Mouse (Mus musculus) adipocyte (in vitro differentiated cells): Measurements from ENCODE around the gene Dspp.

Experiments used
- DNase-seq: peaks from one replicate; pipeline ENCODE4 v3.0.0-alpha.2; 2016; ENCODE audit warnings: low spot score

Gene Dspp

GRCm38 (mm10) chr5:104201153-104201950 is 30.8 kb downstream of the Dspp start:
- peak; percentile 22 for DNase-seq

- DNase-seq, result no peak
These were observed 31.8 kb downstream of the Dspp start, which contains the start of gene Dmp1 for GRCm38 (mm10) chr5:104202351-104202750. Gene Dmp1, plus strand, starts transcription at chr5:104202613.

GRCm38 (mm10) chr5:104212531-104212930 is 42.0 kb downstream of the Dspp start:
- DNase-seq, result no peak

- peak; percentile 81 for DNase-seq
These were observed 48.4 kb downstream of the Dspp start for GRCm38 (mm10) chr5:104218926-104219325.

DNA sequence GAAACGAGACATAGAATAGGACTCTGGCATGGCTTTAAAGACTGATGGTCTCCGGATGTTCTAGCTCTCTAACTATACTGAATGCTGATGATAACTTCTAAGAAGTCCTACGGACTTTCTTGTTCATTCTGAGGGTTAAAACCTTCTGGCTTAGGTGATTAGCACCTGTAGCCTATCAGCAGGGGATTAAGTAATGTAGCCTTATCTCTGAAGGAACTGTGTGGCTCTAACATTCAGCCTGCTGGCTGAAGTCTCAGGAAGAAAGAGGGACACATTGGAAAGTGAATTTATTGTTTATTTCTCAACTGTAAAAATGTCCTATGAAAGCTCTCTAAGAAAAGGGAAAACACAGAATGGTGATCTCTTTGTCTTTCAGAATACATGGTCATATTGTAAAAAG is 53.8 kb downstream of the Dspp start:
- DNase-seq, result no peak

- DNase-seq, result no peak
These were observed 54.2 kb downstream of the Dspp start for GRCm38 (mm10) chr5:104224750-104225149.

DNA sequence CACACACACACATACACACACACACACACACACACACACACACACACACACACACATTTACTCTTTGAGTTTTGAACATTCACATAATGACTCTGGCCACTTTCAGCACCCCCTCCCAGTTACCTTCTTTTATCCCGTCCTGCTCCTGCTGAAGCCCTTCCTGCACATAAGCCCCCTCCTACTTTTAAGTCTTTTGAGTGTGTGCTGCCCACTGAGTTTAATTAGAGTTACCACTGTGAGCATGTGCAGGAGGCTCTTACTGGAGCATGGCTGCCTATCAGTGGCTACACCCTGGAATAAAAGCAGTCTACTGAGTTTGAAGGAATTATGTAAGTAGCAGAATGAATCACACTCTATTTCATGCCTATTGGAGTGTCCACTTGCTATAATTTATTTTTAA is 58.0 kb downstream of the Dspp start:
- no peak for DNase-seq
